Mouse (Mus musculus) liver, adult 2 months (tissue): ENCODE data around the gene Nav2.

ENCODE experiments used
- CTCF ChIP-seq: fragments of 200-500 bp; IDR thresholded peaks from 2 replicates; pipeline ENCODE4 v1.5.1; 2011; ENCODE audit warnings: low read depth, low read length, control low read depth
- POLR2A ChIP-seq: fragments of 200-500 bp; IDR thresholded peaks from 2 replicates; pipeline ENCODE4 v1.6.1; 2011; ENCODE audit warnings: low read length, control low read depth; ENCODE audit not compliant: insufficient read depth; ENCODE audit errors: extremely low read depth

DNA sequence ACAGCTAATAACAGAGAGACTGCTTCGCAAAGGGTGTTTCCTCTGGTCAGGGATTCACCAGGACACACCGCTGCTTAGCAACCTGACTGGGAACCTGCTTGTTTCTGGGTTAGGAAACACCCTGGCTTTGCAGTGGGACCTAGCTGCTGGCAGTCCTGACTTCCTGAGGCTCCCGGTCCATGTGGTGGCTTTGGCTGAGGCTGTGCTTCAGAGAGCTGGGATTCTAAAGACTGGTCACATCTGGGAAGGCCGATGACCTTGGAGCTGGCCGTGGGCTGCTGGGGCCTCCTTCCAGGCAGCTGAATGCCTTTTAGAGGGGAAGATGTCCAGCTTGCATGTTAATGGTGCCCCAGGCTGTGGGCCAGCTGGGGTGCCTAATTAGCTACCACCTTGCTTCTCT lies 615.2 kb downstream of the Nav2 start:
- no peak for TF ChIP-seq CTCF
- no peak for TF ChIP-seq POLR2A
